ENCODE assay signal across 11 mouse cellular contexts in the genomic region with DNA sequence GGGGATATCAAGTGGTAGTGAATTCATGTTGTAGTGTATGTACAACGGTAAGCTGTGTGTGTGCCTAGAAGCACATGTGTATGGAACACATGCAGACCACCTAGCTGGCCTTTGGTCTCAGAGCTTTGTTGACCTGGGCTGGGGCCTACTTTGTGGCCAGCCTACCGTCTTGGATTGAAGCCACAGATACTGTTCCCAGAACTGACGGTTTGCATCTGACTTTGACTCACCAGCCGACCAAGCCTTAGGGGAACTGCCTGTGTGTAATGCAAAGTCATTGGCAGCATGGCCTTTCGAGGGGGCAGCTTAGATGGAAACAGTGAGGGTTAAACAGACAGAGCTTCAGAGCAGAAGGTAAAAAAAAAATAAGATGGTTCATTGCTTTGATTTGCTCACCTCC.
A peak's percentile ranks its signal among the peaks of the same experiment; 100 is the strongest.
DNase-seq lines count a peak whose midpoint lies in the region; ATAC-seq and TF ChIP-seq lines count a peak whose summit lies in the region.
"Had no signal": no experiment of that assay in that cellular context is flagged by ENCODE, and none has a peak within 500 bp of the region (broad histone marks: within the 10 kb centered on the region; RNA-seq: fewer than 3 reads in every experiment).

No protein-coding gene starts in this region.

- H3K36me3 ChIP-seq in heart, embryonic 13.5 days, result peaks cover 36% of the 10 kb centered on the region
- H3K36me3 ChIP-seq in spleen, adult 2 months (ENCODE audit: control insufficient read depth, insufficient read depth, low read length), result no peaks in the 10 kb centered on the region
- H3K36me3 ChIP-seq in heart, embryonic 15.5 days, result 0 out of 2 replicates have a peak, but pooled peaks cover 6% of the 10 kb centered on the region
- H3K36me3 ChIP-seq: midbrain, embryonic 12.5 days had no signal

- H3K4me1 ChIP-seq in heart, embryonic 13.5 days, result peaks cover 94% of the 10 kb centered on the region
- H3K4me1 ChIP-seq in spleen, adult 2 months (ENCODE audit: control insufficient read depth, insufficient read depth, insufficient read length), result peaks cover 12% of the 10 kb centered on the region; the same call in 1 of the 2 replicates
- peaks cover 89% of the 10 kb centered on the region for H3K4me1 ChIP-seq in heart, embryonic 15.5 days (replicated peaks)
- H3K4me1 ChIP-seq: midbrain, embryonic 12.5 days had no signal

- no peak for TF ChIP-seq CTCF in spleen, adult 2 months (IDR thresholded peaks at IDR 0.05; ENCODE audit: extremely low read depth, insufficient read depth, insufficient read length, insufficient replicate concordance)

- H3K27me3 ChIP-seq in heart, embryonic 13.5 days (replicated peaks), result no peaks in the 10 kb centered on the region
- H3K27me3 ChIP-seq in spleen, adult 2 months (ENCODE audit: control insufficient read depth, insufficient read depth, low read length), result no peaks in the 10 kb centered on the region
- no peaks in the 10 kb centered on the region for H3K27me3 ChIP-seq in heart, embryonic 15.5 days
- H3K27me3 ChIP-seq: midbrain, embryonic 12.5 days had no signal

- H3K9ac ChIP-seq in heart, embryonic 13.5 days, result peak overlapping the region; percentile 57; the same call in 1 of the 2 replicates
- H3K9ac ChIP-seq in heart, embryonic 15.5 days, result 0 out of 2 replicates have a peak overlapping the region, but pooled peaks have one; percentile 11
- H3K9ac ChIP-seq: midbrain, embryonic 12.5 days had no signal

- TF ChIP-seq POLR2A in spleen, adult 2 months (IDR thresholded peaks at IDR 0.05; ENCODE audit: low read depth, low read length), result no peak

- 57% methylated on average over 5 of the region's 5 CpGs for WGBS in heart, embryonic 13.5 days
- WGBS in spleen, adult 2 months, result 33% methylated on average over 5 of the region's 5 CpGs
- 47% methylated on average over 5 of the region's 5 CpGs for WGBS in heart, embryonic 15.5 days

- no peak overlapping the region for H3K4me3 ChIP-seq in heart, embryonic 13.5 days
- no peak overlapping the region for H3K4me3 ChIP-seq in spleen, adult 2 months (ENCODE audit: extremely low read depth, insufficient read depth, insufficient read length)
- H3K4me3 ChIP-seq in heart, embryonic 15.5 days, result no peak overlapping the region
- H3K4me3 ChIP-seq: midbrain, embryonic 12.5 days had no signal

- peak overlapping the region; percentile 27; the same call in 1 of the 2 replicates for H3K4me2 ChIP-seq in heart, embryonic 13.5 days
- H3K4me2 ChIP-seq in heart, embryonic 15.5 days, result no peak overlapping the region
- H3K4me2 ChIP-seq: midbrain, embryonic 12.5 days had no signal

- H3K9me3 ChIP-seq in heart, embryonic 13.5 days, result no peaks in the 10 kb centered on the region
- H3K9me3 ChIP-seq in heart, embryonic 15.5 days (replicated peaks), result no peaks in the 10 kb centered on the region
- H3K9me3 ChIP-seq: midbrain, embryonic 12.5 days had no signal

- DNase-seq in heart, adult 9 months (ENCODE audit: low spot score in 2 of 2), result no peak
- no peak for DNase-seq in spleen, adult 2 months (ENCODE audit: low read depth in 1 of 2, low spot score in 2 of 2)
- no peak for DNase-seq in spleen, postnatal 10 days (ENCODE audit: low spot score in 2 of 2)
- DNase-seq in frontal cortex, postnatal 14 days (ENCODE audit: low spot score in 2 of 2), result no peak
- no peak for DNase-seq in embryo, embryonic 10 days (ENCODE audit: low spot score)
- no peak for DNase-seq in thymus, postnatal 0 days (ENCODE audit: low spot score)
- DNase-seq: cerebellum, adult 11-12 months; thymus, adult 18-20 months had no signal

- peak overlapping the region; percentile 60 for H3K27ac ChIP-seq in heart, embryonic 13.5 days (replicated peaks)
- H3K27ac ChIP-seq in spleen, adult 2 months (ENCODE audit: insufficient read depth, low read length), result 0 out of 2 replicates have a peak overlapping the region, but pooled peaks have one; percentile 29
- peak overlapping the region; percentile 48 for H3K27ac ChIP-seq in heart, embryonic 15.5 days
- H3K27ac ChIP-seq: midbrain, embryonic 12.5 days had no signal

- ATAC-seq in heart, embryonic 13.5 days (ENCODE audit: extremely low read depth, insufficient number of reproducible peaks, low FRiP score, low TSS enrichment), result no peak
- ATAC-seq in heart, embryonic 15.5 days (replicated peaks; ENCODE audit: insufficient number of reproducible peaks, insufficient read depth, low FRiP score, low read depth), result no peak
